Mouse (Mus musculus): Measurements from ENCODE around the gene Add2.

DNA sequence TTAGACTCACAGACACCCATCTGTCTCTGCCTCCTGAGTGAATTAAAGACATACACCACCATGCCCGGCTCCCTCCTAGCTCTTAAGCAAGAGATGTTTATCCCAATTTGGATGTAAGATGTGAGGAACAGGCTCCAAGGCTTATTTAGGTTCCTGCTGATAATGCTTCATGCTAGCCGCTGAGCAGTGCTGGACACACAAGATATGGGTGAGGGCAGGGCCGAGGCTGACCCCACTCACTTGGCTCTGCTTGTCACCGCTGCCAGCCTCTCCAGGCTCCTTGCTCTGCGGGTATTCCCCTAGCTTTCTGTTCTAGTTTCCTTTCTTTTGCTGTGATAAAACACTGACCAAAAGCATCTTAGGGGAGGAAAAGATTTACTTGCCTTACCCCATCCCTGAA is 25.1 kb downstream of the Add2 start:
- TF ChIP-seq CTCF (IDR thresholded peaks at IDR 0.05; ENCODE audit: low read depth, low read length) (no peak), POLR2A (IDR thresholded peaks at IDR 0.05; ENCODE audit: borderline replicate concordance, low read depth, low read length) (no peak)
